Mouse (Mus musculus) embryo, embryonic 10 days (tissue): ENCODE measurements at regions not wholly inside any gene's neighbourhood (a gene's known extent, or its start where the extent isn't known, plus 50 kb on each side); places are given as distances from the start of the nearest gene placed in this dataset.

Source experiments
- DNase-seq: peaks from one replicate; pipeline ENCODE4 v3.0.0-alpha.2; 2015; ENCODE audit warnings: low spot score

DNA sequence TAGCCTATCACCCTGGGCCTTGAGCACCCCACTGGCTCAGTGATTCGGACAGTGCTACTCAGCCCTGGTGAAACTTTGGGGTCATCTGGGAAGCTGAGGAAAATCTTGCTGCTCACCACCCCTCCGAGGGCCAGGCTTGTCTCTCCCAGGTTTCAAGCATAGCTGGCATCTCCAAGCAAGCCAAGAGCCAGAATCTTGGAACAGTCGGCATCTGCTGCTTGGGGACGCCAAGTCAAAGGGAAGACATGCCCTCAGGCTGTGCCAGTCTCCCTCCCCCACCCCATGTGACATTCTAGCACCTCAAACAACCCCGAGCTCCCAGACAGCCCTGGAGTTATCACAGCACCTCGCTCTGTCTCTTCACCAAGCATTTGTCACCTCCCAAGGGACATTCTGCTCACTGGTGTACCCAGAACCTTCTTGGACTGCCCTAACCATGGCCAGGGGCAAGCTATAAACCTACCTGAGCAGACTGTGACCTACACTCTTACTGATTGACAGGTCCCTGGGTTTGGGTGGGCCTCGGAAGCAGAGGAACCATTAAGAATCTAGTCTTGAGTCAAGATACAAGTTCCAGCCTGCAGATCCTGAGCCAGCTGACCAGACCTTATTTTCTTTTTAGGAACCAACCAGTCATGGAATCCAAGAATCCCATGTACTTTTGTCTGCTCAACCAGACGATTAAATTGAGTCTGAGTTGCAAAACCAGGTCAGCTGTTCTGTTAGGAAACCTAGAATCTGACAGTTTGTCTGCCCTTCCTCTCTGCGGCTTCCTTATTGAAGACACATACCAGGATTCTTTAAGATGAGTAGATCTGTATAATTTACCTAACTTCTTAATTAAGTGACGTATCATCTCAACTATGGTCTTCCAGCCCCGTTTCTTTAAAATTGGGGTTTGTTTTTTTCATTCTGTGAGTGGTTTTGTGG, 83.0 kb upstream of the Otos start:
- no peak for DNase-seq

- no peak for DNase-seq
Observed at GRCm38 (mm10) chr1:92730576-92730975, 81.9 kb upstream of the Otos start.

DNA sequence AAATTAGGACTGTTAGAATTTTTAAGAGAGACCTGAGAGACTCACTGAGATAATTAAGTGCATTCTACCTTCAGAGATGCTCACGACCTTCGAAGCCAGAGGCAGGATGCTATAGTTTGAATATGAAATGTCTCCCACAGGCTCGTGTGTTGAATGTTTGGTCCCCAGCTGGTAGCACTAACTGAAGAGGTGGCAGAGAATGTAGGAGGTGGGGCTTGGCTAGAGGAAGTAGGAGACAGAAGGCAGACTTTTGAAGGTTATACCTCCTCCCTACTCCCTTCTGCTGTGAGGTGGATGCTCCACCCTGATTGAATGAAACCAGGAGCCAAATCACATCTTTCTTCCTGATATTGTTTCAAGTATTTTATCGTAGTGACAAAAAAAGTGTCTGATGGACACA, 79.3 kb upstream of the Otos start:
- DNase-seq: no peak

DNA sequence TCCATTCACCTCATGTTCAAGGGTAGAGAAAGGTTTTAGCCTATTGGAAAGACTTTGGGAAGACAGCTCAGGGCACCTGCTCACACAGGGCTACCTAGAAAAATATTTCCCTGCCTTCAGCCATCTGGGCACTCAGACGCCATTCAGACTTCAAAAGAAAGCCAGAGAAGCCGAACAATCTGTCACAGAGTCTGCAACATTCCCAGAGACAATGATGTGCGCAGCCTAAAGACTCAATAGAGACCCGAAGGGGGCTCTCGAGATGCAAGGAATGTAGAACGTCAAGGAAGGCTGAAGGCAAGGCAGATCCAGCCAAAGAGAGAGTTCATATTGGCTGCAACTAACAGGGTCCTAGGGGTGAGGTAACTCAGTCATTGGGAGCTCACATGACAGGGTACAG, 78.7 kb upstream of the Otos start:
- no peak for DNase-seq

- no peak for DNase-seq
Observed at GRCm38 (mm10) chr1:92726341-92726740, 77.7 kb upstream of the Otos start.

- DNase-seq: no peak
Observed at GRCm38 (mm10) chr1:92724135-92724534, 75.5 kb upstream of the Otos start.

GRCm38 (mm10) chr1:92720567-92720966, 71.9 kb upstream of the Otos start:
- DNase-seq: no peak

- DNase-seq: no peak
Observed at GRCm38 (mm10) chr1:92719864-92720263, 71.2 kb upstream of the Otos start.

GRCm38 (mm10) chr1:92718108-92718507, 69.5 kb upstream of the Otos start:
- DNase-seq: no peak

DNA sequence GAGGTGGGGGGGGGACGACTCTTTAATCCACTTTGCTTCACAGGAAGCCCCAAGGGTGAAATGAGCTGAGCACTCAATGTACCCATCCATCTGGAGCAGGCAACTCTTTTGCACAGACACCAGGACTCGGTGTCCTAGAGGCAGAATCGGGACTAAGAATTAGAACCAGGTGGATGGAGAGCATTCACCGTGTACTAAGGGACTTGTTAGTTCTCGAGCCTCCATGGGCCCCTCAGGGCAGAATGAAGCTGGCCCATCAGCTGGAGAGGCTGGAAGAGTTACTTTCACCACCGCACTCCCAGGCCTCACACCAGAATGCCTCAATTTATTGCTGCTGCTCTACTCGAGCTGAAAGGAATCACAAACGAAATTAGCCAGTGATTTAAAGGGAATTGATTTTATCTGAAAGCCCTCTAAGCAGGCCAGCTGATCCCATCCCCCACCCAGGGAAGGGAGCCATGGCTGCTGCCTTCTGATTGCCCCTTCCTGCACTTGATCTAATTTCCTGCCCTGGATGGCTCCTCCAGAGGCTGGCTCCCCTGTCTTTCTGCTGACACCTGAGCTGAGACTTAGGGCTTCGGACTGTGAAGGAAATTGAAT, 66.2 kb upstream of the Otos start:
- no peak for DNase-seq

DNA sequence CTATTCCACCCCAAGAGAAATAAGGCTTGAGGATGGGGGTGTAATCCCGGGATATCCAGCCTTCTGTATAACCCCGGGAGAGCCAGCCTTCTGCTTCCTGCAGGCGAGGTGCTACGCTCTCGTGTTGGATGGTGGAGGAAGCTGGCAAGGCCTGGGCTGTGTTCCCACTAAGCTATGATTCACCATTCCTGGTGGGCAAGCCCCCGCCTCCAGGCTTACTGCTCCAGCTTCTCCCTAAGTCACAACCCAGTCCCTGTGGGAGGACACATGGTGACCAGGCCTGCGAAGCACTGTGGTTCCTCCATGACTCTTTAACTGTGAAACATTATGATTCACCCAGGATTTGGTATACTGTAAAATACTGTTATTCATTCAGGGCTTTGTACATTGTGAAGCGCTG, 63.7 kb upstream of the Otos start:
- no peak for DNase-seq

DNA sequence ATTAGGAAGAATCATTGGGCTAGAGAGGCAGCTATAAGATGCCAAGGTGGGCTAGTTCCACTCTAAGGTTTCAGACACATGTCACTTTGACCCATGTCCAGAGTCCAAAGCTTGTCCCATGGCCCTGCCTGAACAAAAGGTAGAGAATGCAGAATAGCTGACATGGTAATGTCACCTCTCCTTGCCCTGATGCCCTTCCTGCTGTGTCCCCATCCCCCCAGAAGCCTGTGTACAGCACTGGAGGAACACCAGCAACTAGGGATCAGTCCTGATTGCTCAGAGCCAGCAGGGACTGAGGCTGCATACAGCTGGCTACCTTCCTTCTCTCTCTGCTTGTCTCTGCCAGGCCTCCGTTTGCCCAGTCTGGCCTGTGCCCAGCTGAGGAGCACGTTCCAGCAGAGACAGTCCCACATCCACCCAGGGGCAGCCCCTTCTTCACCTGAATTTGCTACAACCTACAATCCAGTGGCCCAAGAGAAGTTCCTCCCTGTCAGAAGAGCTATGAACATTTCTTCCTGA, 61.7 kb upstream of the Otos start:
- no peak for DNase-seq

GRCm38 (mm10) chr1:92709190-92709850, 60.7 kb upstream of the Otos start:
- no peak for DNase-seq

- no peak for DNase-seq
Observed at GRCm38 (mm10) chr1:92707917-92708897, 59.6 kb upstream of the Otos start.

DNA sequence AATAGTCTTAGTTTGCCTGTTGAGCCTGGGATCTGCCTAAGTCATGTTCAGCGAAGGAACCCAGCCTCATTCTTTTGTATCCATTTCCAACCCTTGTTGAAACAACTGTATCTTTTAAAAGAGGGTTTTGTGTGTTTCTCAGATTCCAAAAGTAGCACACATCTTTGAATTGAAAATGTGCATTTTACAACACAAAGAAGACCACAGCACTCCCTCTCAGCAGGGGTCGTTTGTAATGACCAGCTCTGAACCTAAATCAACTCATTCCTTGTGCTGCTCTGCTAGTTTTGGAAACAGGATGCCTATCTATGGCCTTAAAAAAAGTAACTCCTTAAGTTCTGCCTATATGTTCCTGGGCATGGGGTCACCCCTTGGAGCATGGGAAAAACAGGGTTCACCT, 58.8 kb upstream of the Otos start:
- no peak for DNase-seq

- DNase-seq: no peak
Observed at GRCm38 (mm10) chr1:92703903-92704302, 55.3 kb upstream of the Otos start.

DNA sequence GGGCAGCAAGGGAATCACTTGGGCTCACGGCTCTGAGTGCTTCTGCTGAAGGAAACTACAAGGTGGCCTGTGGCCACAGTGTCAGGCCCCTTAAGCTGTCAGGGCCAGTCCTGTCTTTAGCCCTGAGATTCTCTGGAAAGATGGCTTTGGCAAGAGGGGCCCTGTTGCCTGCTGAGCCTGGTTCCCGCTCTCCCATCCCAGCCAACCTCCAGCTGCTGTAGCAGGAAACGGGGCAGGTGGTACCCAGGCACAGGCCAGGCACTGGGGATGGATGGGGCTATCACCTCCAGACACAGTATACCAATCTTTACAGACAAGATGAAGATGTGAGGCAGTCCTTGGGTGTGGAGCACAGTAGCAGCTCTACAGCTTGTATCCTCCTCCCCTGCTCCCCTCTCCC, 54.6 kb upstream of the Otos start:
- DNase-seq: no peak

DNA sequence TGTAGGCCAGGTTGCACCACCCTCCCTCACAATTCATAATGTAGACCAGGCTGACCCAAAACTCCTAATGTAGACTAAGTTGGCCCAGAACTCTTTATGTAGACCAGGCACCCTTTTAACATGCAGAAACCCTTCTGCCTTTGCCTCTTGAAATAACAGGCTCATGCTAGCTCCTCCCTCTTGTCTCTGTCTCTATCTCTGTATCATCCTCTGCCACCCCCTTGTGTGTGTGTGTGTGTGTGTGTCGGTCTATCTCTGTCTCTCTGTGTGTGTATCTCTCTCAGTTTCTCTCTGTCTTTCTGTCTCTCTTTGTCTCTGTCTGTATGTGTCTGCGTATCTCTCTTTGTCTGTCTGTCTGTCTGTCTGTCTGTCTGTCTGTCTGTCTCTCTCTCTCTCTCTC, 51.5 kb upstream of the Otos start:
- no peak for DNase-seq

DNA sequence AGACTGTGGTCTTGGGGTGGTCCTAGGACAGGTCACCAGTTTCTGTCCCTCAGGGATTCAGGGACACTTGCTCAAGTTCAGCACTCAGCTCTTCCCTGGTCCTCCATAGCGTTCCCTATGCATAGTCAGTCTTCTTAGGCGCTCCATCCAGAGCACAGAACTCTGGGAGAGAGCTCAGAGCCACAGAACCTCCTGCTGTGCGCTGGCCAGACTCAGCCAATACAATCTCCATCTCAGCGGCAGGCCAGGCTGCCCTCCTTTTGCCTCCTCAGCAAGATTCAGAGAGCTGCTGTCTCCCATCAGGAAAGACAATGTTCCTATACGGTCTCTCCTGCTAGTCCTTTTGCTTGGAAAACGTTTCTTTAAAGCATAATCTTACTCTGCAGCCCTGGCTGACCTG, 51.1 kb upstream of the Otos start:
- no peak for DNase-seq

- peak; percentile 66 for DNase-seq
Observed at GRCm38 (mm10) chr1:92699048-92699447, 50.4 kb upstream of the Otos start.

GRCm38 (mm10) chr1:92698541-92698940, 49.9 kb upstream of the Otos start:
- no peak for DNase-seq
